In genomic region chr17:84959665-84960020, GRCm38 (mm10) we compare ENCODE assay signal across 9 mouse cellular contexts. TPM values are rescaled to one million over a fixed set of nuclear protein-coding genes. Genes with fewer than 3 reads are reported as not detected.
DNase-seq lines count a peak whose midpoint lies in the region; ATAC-seq and TF ChIP-seq lines count a peak whose summit lies in the region.
"Had no signal": no experiment of that assay in that cellular context is flagged by ENCODE, and none has a peak within 500 bp of the region (broad histone marks: within the 10 kb centered on the region; RNA-seq: fewer than 3 reads in every experiment).

No protein-coding gene starts in this region.

- no peak for TF ChIP-seq POLR2A in cortical plate, adult 2 months (IDR thresholded peaks at IDR 0.05; ENCODE audit: extremely low read depth, insufficient read depth, low read length)

- TF ChIP-seq CTCF in cortical plate, adult 2 months (IDR thresholded peaks at IDR 0.05; ENCODE audit: extremely low read depth, insufficient read depth, low read length): no peak

- no peak for DNase-seq in heart, postnatal 25 days (ENCODE audit: low spot score)
- no peak for DNase-seq in thymus, postnatal 36 days
- DNase-seq in ovary, adult 18-20 months (ENCODE audit: low spot score): no peak
- no peak for DNase-seq in adrenal gland, postnatal 4 days (ENCODE audit: low spot score in 2 of 2)
- DNase-seq: layer of hippocampus, postnatal 36 days had no signal

- H3K9ac ChIP-seq in heart, embryonic 15.5 days: 0 out of 2 replicates have a peak overlapping the region, but pooled peaks have one; percentile 99
- peak overlapping the region; percentile 95; the same call in 1 of the 2 replicates for H3K9ac ChIP-seq in hindbrain, embryonic 13.5 days
- H3K9ac ChIP-seq in midbrain, embryonic 12.5 days (replicated peaks): 0 out of 2 replicates have a peak overlapping the region, but pooled peaks have one; percentile 31

- H3K4me3 ChIP-seq in heart, embryonic 15.5 days: peak overlapping the region; percentile 99
- peak overlapping the region; percentile 37; the same call in 1 of the 2 replicates for H3K4me3 ChIP-seq in cortical plate, adult 2 months (ENCODE audit: insufficient read depth, low read length)
- H3K4me3 ChIP-seq in hindbrain, embryonic 13.5 days: peak overlapping the region; percentile 74
- peak overlapping the region; percentile 95 for H3K4me3 ChIP-seq in midbrain, embryonic 12.5 days

- no peak overlapping the region for H3K27ac ChIP-seq in heart, embryonic 15.5 days
- no peak overlapping the region for H3K27ac ChIP-seq in cortical plate, adult 2 months (ENCODE audit: insufficient read depth, low read length)
- H3K27ac ChIP-seq in hindbrain, embryonic 13.5 days: no peak overlapping the region
- H3K27ac ChIP-seq in midbrain, embryonic 12.5 days (replicated peaks): no peak overlapping the region

- H3K4me2 ChIP-seq in heart, embryonic 15.5 days: peak overlapping the region; percentile 70
- H3K4me2 ChIP-seq in hindbrain, embryonic 13.5 days: peak overlapping the region; percentile 71
- peak overlapping the region; percentile 67 for H3K4me2 ChIP-seq in midbrain, embryonic 12.5 days (replicated peaks)

- H3K27me3 ChIP-seq in heart, embryonic 15.5 days: no peaks in the 10 kb centered on the region
- H3K27me3 ChIP-seq in hindbrain, embryonic 13.5 days: no peaks in the 10 kb centered on the region
- H3K27me3 ChIP-seq in midbrain, embryonic 12.5 days: no peaks in the 10 kb centered on the region

- intact Hi-C loops in heart, postnatal 25 days (cut with DNase I): loop anchor here (5.0 to 10.0 kb wide), 5 partner anchors 38 to 165 kb away; partner anchors contain the start of genes Camkmt, Lrpprc and Prepl

- 51% methylated on average over 3 of the region's 3 CpGs for WGBS in heart, embryonic 15.5 days
- WGBS in hindbrain, embryonic 13.5 days: 75% methylated on average over 3 of the region's 3 CpGs
- 56% methylated on average over 3 of the region's 3 CpGs for WGBS in midbrain, embryonic 12.5 days

- H3K9me3 ChIP-seq in heart, embryonic 15.5 days (replicated peaks): no peaks in the 10 kb centered on the region
- no peaks in the 10 kb centered on the region for H3K9me3 ChIP-seq in hindbrain, embryonic 13.5 days
- no peaks in the 10 kb centered on the region for H3K9me3 ChIP-seq in midbrain, embryonic 12.5 days

- no peak for ATAC-seq in heart, embryonic 15.5 days (replicated peaks; ENCODE audit: insufficient number of reproducible peaks, insufficient read depth, low FRiP score, low read depth)
- ATAC-seq in hindbrain, embryonic 13.5 days (ENCODE audit: low FRiP score): no peak
- no peak for ATAC-seq in midbrain, embryonic 12.5 days (ENCODE audit: low FRiP score, low read depth)

- no peaks in the 10 kb centered on the region for H3K36me3 ChIP-seq in heart, embryonic 15.5 days
- H3K36me3 ChIP-seq in hindbrain, embryonic 13.5 days: no peaks in the 10 kb centered on the region
- peaks cover under 1% of the 10 kb centered on the region; the same call in 1 of the 2 replicates for H3K36me3 ChIP-seq in midbrain, embryonic 12.5 days

- peaks cover 23% of the 10 kb centered on the region for H3K4me1 ChIP-seq in heart, embryonic 15.5 days (replicated peaks)
- H3K4me1 ChIP-seq in cortical plate, adult 2 months (ENCODE audit: control insufficient read depth, insufficient read depth, low read length): no peaks in the 10 kb centered on the region
- peaks cover 38% of the 10 kb centered on the region for H3K4me1 ChIP-seq in hindbrain, embryonic 13.5 days (replicated peaks)
- peaks cover 18% of the 10 kb centered on the region for H3K4me1 ChIP-seq in midbrain, embryonic 12.5 days

RNA-seq across cellular contexts. Expression of gene Ppm1b, which starts 3.1 kb away (rescaled TPM):
- polyA plus RNA-seq in heart, embryonic 15.5 days (2015; fragmentation: Nextera tagmentation; extraction: Ambion mirVana): 63.8 and 71.5 TPM in 2 replicates
- total RNA-seq in heart, postnatal 25 days (2021): 100 to 1,000 TPM; 116 to 119 TPM
- polyA plus RNA-seq in cortical plate, adult 2 months (2012; rRNA removed): 91.4 and 95.5 TPM in 2 replicates
- polyA plus RNA-seq in hindbrain, embryonic 13.5 days (2015; fragmentation: Nextera tagmentation; extraction: Ambion mirVana): 89.6 and 97.2 TPM in 2 replicates
- 104 and 108 TPM in 2 replicates for polyA plus RNA-seq in midbrain, embryonic 12.5 days (2016; fragmentation: Nextera tagmentation; extraction: Ambion mirVana)
- total RNA-seq in adrenal gland, postnatal 4 days (2021): 100 to 1,000 TPM; 103 to 115 TPM

Comparison
In these comparisons a context has a peak if more than half of its experiments do, and no peak if none do; other contexts are left out.
1. H3K4me3 ChIP-seq: peak in every context shown above with its lines; median percentile 99 in heart, embryonic 15.5 days; 95 in midbrain, embryonic 12.5 days; 74 in hindbrain, embryonic 13.5 days; 37 in cortical plate, adult 2 months.
2. H3K9ac ChIP-seq: peak in every context shown above with its lines; median percentile 99 in heart, embryonic 15.5 days; 95 in hindbrain, embryonic 13.5 days; 31 in midbrain, embryonic 12.5 days.